Mouse (Mus musculus): ENCODE measurements at regions not wholly inside any gene's neighbourhood (a gene's known extent, or its start where the extent isn't known, plus 50 kb on each side); places are given as distances from the start of the nearest gene placed in this dataset.

GRCm38 (mm10) chr7:73310581-73311136 is 64.7 kb upstream of the Rgma start:
- no peak for TF ChIP-seq CTCF (IDR thresholded peaks at IDR 0.05)
- TF ChIP-seq EP300 (IDR thresholded peaks at IDR 0.05): no peak
